Mouse (Mus musculus): Measurements from ENCODE around the gene Cd164l2.

DNA sequence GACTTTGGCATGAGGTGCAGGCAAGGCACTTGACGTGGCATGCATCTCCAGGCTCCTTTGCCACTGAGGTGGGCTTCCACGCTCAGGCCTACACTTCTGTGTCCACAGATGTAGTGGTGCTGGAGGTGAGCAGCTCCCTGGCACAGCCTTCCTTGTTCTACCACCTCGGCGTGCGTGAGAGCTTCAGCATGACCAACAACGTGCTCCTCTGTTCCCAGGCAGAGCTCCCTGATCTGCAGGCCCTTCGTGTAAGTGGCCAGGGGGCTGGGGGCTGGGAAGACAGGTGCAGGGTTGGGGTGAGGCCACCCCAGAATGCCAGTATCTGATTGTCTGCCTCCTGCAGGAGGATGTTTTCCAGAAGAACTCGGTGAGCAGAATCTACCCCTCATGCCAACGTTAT lies 30.8 kb downstream of the Cd164l2 start:
- no peak for TF ChIP-seq ZC3H11A (IDR thresholded peaks at IDR 0.05; ENCODE audit: borderline replicate concordance, low read depth, low read length)
- no peak for TF ChIP-seq HCFC1 (IDR thresholded peaks at IDR 0.05; ENCODE audit: borderline replicate concordance, insufficient read depth, low read length)
- TF ChIP-seq ZNF384 (IDR thresholded peaks at IDR 0.05; ENCODE audit: low read depth, low read length) = no peak
- no peak for TF ChIP-seq MAFK (IDR thresholded peaks at IDR 0.05; ENCODE audit: insufficient read depth, low read depth, low read length)
